8 mouse cellular contexts compared by ENCODE assay signal in genomic region chr5:52191180-52191468, GRCm38 (mm10). TPM values are rescaled to one million over a fixed set of nuclear protein-coding genes. Genes with fewer than 3 reads are reported as not detected.
DNase-seq lines count a peak whose midpoint lies in the region; ATAC-seq lines count a peak whose summit lies in the region.

No protein-coding gene starts in this region.

- WGBS in heart, embryonic 13.5 days = 36% methylated on average over 1 of the region's 1 CpGs
- whole genome bisulfite sequencing in limb, embryonic 12.5 days = 41% methylated on average over 1 of the region's 1 CpGs
- 45% methylated on average over 1 of the region's 1 CpGs for WGBS in stomach, embryonic 14.5 days

- no peaks in the 10 kb centered on the region for H3K27me3 ChIP-seq in heart, embryonic 13.5 days (replicated peaks)
- H3K27me3 ChIP-seq in limb, embryonic 12.5 days = no peaks in the 10 kb centered on the region
- H3K27me3 ChIP-seq in stomach, embryonic 14.5 days (ENCODE audit: control insufficient read depth, insufficient read depth, low read length) = no peaks in the 10 kb centered on the region

- intact Hi-C loops in heart, postnatal 10 days (cut with DNase I) = loop anchor here (5.0 to 10.0 kb wide), 3 partner anchors 46 to 634 kb away; no protein-coding TSS in a partner anchor

- H3K36me3 ChIP-seq in heart, embryonic 13.5 days = no peaks in the 10 kb centered on the region
- H3K36me3 ChIP-seq in limb, embryonic 12.5 days = no peaks in the 10 kb centered on the region
- no peaks in the 10 kb centered on the region for H3K36me3 ChIP-seq in stomach, embryonic 14.5 days (ENCODE audit: control insufficient read depth, insufficient read depth, low read length)

- H3K4me1 ChIP-seq in heart, embryonic 13.5 days = peaks cover 36% of the 10 kb centered on the region
- H3K4me1 ChIP-seq in limb, embryonic 12.5 days (replicated peaks) = peaks cover 18% of the 10 kb centered on the region
- H3K4me1 ChIP-seq in stomach, embryonic 14.5 days (ENCODE audit: control insufficient read depth, insufficient read depth, low read length) = peaks cover 16% of the 10 kb centered on the region; the same call in 1 of the 2 replicates

- peak overlapping the region; percentile 100 for H3K9ac ChIP-seq in heart, embryonic 13.5 days
- peak overlapping the region; percentile 100; the same call in 1 of the 2 replicates for H3K9ac ChIP-seq in limb, embryonic 12.5 days (replicated peaks)
- H3K9ac ChIP-seq in stomach, embryonic 14.5 days (replicated peaks; ENCODE audit: low read depth, low read length) = 0 out of 2 replicates have a peak overlapping the region, but pooled peaks have one; percentile 19

- no peaks in the 10 kb centered on the region for H3K9me3 ChIP-seq in heart, embryonic 13.5 days
- H3K9me3 ChIP-seq in limb, embryonic 12.5 days = no peaks in the 10 kb centered on the region
- H3K9me3 ChIP-seq in stomach, embryonic 14.5 days (ENCODE audit: control insufficient read depth, low read depth, low read length) = no peaks in the 10 kb centered on the region

- peak overlapping the region; percentile 99 for H3K4me3 ChIP-seq in heart, embryonic 13.5 days
- peak overlapping the region; percentile 96 for H3K4me3 ChIP-seq in limb, embryonic 12.5 days (replicated peaks)
- peak overlapping the region; percentile 95 for H3K4me3 ChIP-seq in stomach, embryonic 14.5 days (ENCODE audit: low read depth, low read length)

- peak overlapping the region; percentile 88 for H3K4me2 ChIP-seq in heart, embryonic 13.5 days
- peak overlapping the region; percentile 84 for H3K4me2 ChIP-seq in limb, embryonic 12.5 days
- H3K4me2 ChIP-seq in stomach, embryonic 14.5 days (replicated peaks; ENCODE audit: low read depth, low read length) = peak overlapping the region; percentile 56

- H3K27ac ChIP-seq in heart, embryonic 13.5 days (replicated peaks) = peak overlapping the region; percentile 94
- H3K27ac ChIP-seq in limb, embryonic 12.5 days = no peak overlapping the region
- peak overlapping the region; percentile 66; the same call in 1 of the 2 replicates for H3K27ac ChIP-seq in stomach, embryonic 14.5 days (ENCODE audit: low read length)

- no peak for ATAC-seq in heart, embryonic 13.5 days (ENCODE audit: extremely low read depth, insufficient number of reproducible peaks, low FRiP score, low TSS enrichment)
- ATAC-seq in erythroid progenitor cell, adult 5-6 weeks (replicated peaks; ENCODE audit: low FRiP score, poor library complexity, severe bottlenecking) = peak; percentile 66
- no peak for ATAC-seq in limb, embryonic 12.5 days (ENCODE audit: insufficient number of reproducible peaks, insufficient read depth, low FRiP score, low TSS enrichment, low read depth)
- 0 out of 2 replicates have a peak, but pooled peaks have one; percentile 5 for ATAC-seq in stomach, embryonic 14.5 days (ENCODE audit: insufficient number of reproducible peaks, insufficient read depth, low FRiP score, low read depth)
- ATAC-seq in granulocyte monocyte progenitor cell, adult 5-6 weeks (replicated peaks; ENCODE audit: poor library complexity, severe bottlenecking) = no peak

- no peak for DNase-seq in heart, postnatal 10 days
- peak; percentile 8 for DNase-seq in ES-CJ7 (ENCODE audit: low read depth, low spot score)
- DNase-seq in adrenal gland, adult 8-10 months = no peak

RNA-seq across cellular contexts. Expression of gene Dhx15, which starts 0.8 kb away (rescaled TPM):
- polyA plus RNA-seq in heart, embryonic 13.5 days (2015; fragmentation: Nextera tagmentation; extraction: Ambion mirVana) = 85.1 and 90.3 TPM in 2 replicates
- total RNA-seq in heart, postnatal 10 days (2021) = 10 to 100 TPM; 74.0 to 76.7 TPM
- 141 and 156 TPM in 2 replicates for total RNA-seq in erythroid progenitor cell, adult 5-6 weeks (2015; ENCODE audit: low replicate concordance)
- 160 and 221 TPM in 2 replicates for total RNA-seq in erythroid progenitor cell, adult 5-6 weeks (2017; ENCODE audit: low replicate concordance)
- 200 and 205 TPM in 2 replicates for polyA plus RNA-seq in limb, embryonic 12.5 days (2016; fragmentation: Nextera tagmentation; extraction: Ambion mirVana)
- 99.0 and 100 TPM in 2 replicates for polyA plus RNA-seq in stomach, embryonic 14.5 days (2014; fragmentation: Nextera tagmentation; extraction: Ambion mirVana)
- total RNA-seq in adrenal gland, adult 8-10 months (2022) = 100 to 1,000 TPM in 3 of 4 experiments, 10 to 100 TPM in 1; 97.2 to 127 (median 119) TPM
- 242 and 251 TPM in 2 replicates for total RNA-seq in granulocyte monocyte progenitor cell, adult 5-6 weeks (2014; fragmentation: Nextera tagmentation)
- total RNA-seq in granulocyte monocyte progenitor cell, adult 5-6 weeks (2017) = 373 and 374 TPM in 2 replicates

Comparison
In these comparisons a context has a peak if more than half of its experiments do, and no peak if none do; other contexts are left out.
1. ATAC-seq: peak in erythroid progenitor cell, adult 5-6 weeks (single experiment) and stomach, embryonic 14.5 days (single experiment); none in heart, embryonic 13.5 days (single experiment), limb, embryonic 12.5 days (single experiment) and granulocyte monocyte progenitor cell, adult 5-6 weeks (single experiment).
2. H3K9ac ChIP-seq: peak in every context shown above with its lines; median percentile 100 in heart, embryonic 13.5 days; 100 in limb, embryonic 12.5 days; 19 in stomach, embryonic 14.5 days.
3. Peak in every context shown above with its lines, with median percentiles within 50 percentile points of each other: H3K4me2 ChIP-seq and H3K4me3 ChIP-seq.